Mouse (Mus musculus) embryonic facial prominence, embryonic 11.5 days (tissue): ENCODE data around the gene Mrpl52. TPM values are rescaled to one million over a fixed set of nuclear protein-coding genes. Genes with fewer than 3 reads are reported as not detected.
A peak's percentile ranks its signal among the peaks of the same experiment; 100 is the strongest.

Experiments
- ATAC-seq: fragments of 200-750 bp; cut with Nextera tagmentation; replicated peaks from 2 replicates; pipeline ENCODE4 v1.8.0; 2017; ENCODE audit warnings: low read depth; ENCODE audit not compliant: insufficient number of reproducible peaks, low FRiP score, low TSS enrichment
- DNase-seq: peaks from one replicate; pipeline ENCODE4 v3.0.0-alpha.2; 2015; ENCODE audit warnings: low spot score
- H3K27ac ChIP-seq: fragments of 300-500 bp; sonication (generic); replicated peaks from 2 replicates; pipeline ENCODE4 v1.5.1; 2014; ENCODE audit warnings: mild to moderate bottlenecking, low read depth, low read length, control low read depth
- H3K27me3 ChIP-seq: fragments of 300-500 bp; sonication (generic); 2 replicates; pipeline ENCODE4 v1.6.1; 2014; ENCODE audit warnings: mild to moderate bottlenecking, low read length, moderate library complexity, mixed read lengths; ENCODE audit not compliant: control insufficient read depth, insufficient read depth
- H3K36me3 ChIP-seq: fragments of 300-500 bp; sonication (generic); replicated peaks from 2 replicates; pipeline ENCODE4 v1.6.1; 2014; ENCODE audit warnings: low read depth, mild to moderate bottlenecking, low read length, moderate library complexity, mixed read lengths; ENCODE audit not compliant: control insufficient read depth, insufficient read depth
- H3K4me1 ChIP-seq: fragments of 300-500 bp; sonication (generic); 2 replicates; pipeline ENCODE4 v1.6.1; 2014; ENCODE audit warnings: low read length, mixed read lengths; ENCODE audit not compliant: control insufficient read depth, insufficient read depth
- H3K4me2 ChIP-seq: fragments of 300-500 bp; sonication (generic); 2 replicates; pipeline ENCODE4 v1.6.1; 2014; ENCODE audit warnings: low read depth, mild to moderate bottlenecking, control low read depth, low read length, moderate library complexity
- H3K4me3 ChIP-seq: fragments of 300-500 bp; sonication (generic); 2 replicates; pipeline ENCODE4 v1.5.1; 2014; ENCODE audit warnings: low read depth, low read length, control low read depth
- H3K9ac ChIP-seq: fragments of 300-500 bp; sonication (generic); replicated peaks from 2 replicates; pipeline ENCODE4 v1.6.1; 2014; ENCODE audit warnings: mild to moderate bottlenecking, control low read depth, low read length
- H3K9me3 ChIP-seq: fragments of 300-500 bp; sonication (generic); replicated peaks from 2 replicates; pipeline ENCODE4 v1.6.1; 2016; ENCODE audit warnings: mild to moderate bottlenecking, low read length, inconsistent platforms, mixed read lengths; ENCODE audit not compliant: control insufficient read depth
- WGBS: fragments of 180-500 bp; shearing (Covaris S2); extraction: QIAGEN DNeasy Blood & Tissue Kit; methylation state at CpG from one replicate; pipeline ENCODE4 v1.1.7; 2014; 5-methylcytosine and 5-hydroxymethylcytosine counted together
- polyA plus RNA-seq: library from polyadenylated mRNA; unstranded; fragments of >200 nt; fragmentation: Nextera tagmentation; extraction: Ambion mirVana; gene quantifications from 2 replicates; pipeline ENCODE4 v1.2.1, GENCODE M21; 2014

Mrpl52 gene
- polyA plus RNA-seq, 1 experiment from 2014 or later, result 235 TPM

- Histone ChIP-seq H3K27me3 (no peaks in the 10 kb centered on the region), H3K9ac (no peak overlapping the region), H3K4me1 (no peaks in the 10 kb centered on the region), H3K4me3 (no peak overlapping the region), H3K27ac (no peak overlapping the region), H3K4me2 (no peak overlapping the region), H3K36me3 (no peaks in the 10 kb centered on the region), H3K9me3 (no peaks in the 10 kb centered on the region)
- ATAC-seq, result no peak
- DNase-seq, result no peak
- 81% methylated on average over 1 of the region's 1 CpGs for WGBS
These were observed 2.1 kb upstream of the Mrpl52 start for GRCm38 (mm10) chr14:54424634-54425033.

GRCm38 (mm10) chr14:54425540-54425939, 1.2 kb upstream of the Mrpl52 start:
- Histone ChIP-seq H3K27me3 (no peaks in the 10 kb centered on the region), H3K4me3 (no peak overlapping the region), H3K36me3 (no peaks in the 10 kb centered on the region), H3K9me3 (no peaks in the 10 kb centered on the region), H3K4me2 (no peak overlapping the region), H3K4me1 (no peaks in the 10 kb centered on the region), H3K27ac (no peak overlapping the region), H3K9ac (no peak overlapping the region)
- DNase-seq (no peak), ATAC-seq (no peak)
- 88% methylated on average over 1 of the region's 1 CpGs for WGBS

- Histone ChIP-seq H3K4me2 (peak overlapping the region; percentile 55), H3K27ac (peak overlapping the region; percentile 22; the same call in 1 of the 2 replicates), H3K4me1 (no peaks in the 10 kb centered on the region; the same call in 1 of the 2 replicates), H3K9ac (peak overlapping the region; percentile 78), H3K36me3 (no peaks in the 10 kb centered on the region), H3K27me3 (no peaks in the 10 kb centered on the region), H3K4me3 (peak overlapping the region; percentile 72), H3K9me3 (no peaks in the 10 kb centered on the region)
- ATAC-seq, result no peak; the same call in 1 of the 2 replicates
- WGBS, result 33% methylated on average over 14 of the region's 14 CpGs
- no peak for DNase-seq
These were observed 563 bp upstream of the Mrpl52 start for GRCm38 (mm10) chr14:54426003-54426688.

GRCm38 (mm10) chr14:54427696-54428095, 987 bp downstream of the Mrpl52 start:
- Histone ChIP-seq H3K27me3 (no peaks in the 10 kb centered on the region), H3K4me1 (no peaks in the 10 kb centered on the region; the same call in 1 of the 2 replicates), H3K9me3 (no peaks in the 10 kb centered on the region), H3K9ac (no peak overlapping the region), H3K4me3 (no peak overlapping the region), H3K4me2 (no peak overlapping the region; the same call in 1 of the 2 replicates), H3K27ac (no peak overlapping the region), H3K36me3 (no peaks in the 10 kb centered on the region)
- ATAC-seq, result no peak
- DNase-seq, result no peak
- 93% methylated on average over 7 of the region's 7 CpGs for WGBS

- Histone ChIP-seq H3K9me3 (no peaks in the 10 kb centered on the region), H3K9ac (no peak overlapping the region), H3K36me3 (no peaks in the 10 kb centered on the region), H3K27me3 (no peaks in the 10 kb centered on the region), H3K27ac (no peak overlapping the region), H3K4me1 (no peaks in the 10 kb centered on the region; the same call in 1 of the 2 replicates), H3K4me2 (no peak overlapping the region), H3K4me3 (no peak overlapping the region)
- no peak for ATAC-seq
- no peak for DNase-seq
- WGBS, result 93% methylated on average over 5 of the region's 5 CpGs
These were observed 1.7 kb downstream of the Mrpl52 start for GRCm38 (mm10) chr14:54428421-54428820.

GRCm38 (mm10) chr14:54429332-54430093, 2.8 kb downstream of the Mrpl52 start:
- Histone ChIP-seq H3K4me1 (peaks cover 2% of the 10 kb centered on the region), H3K9me3 (no peaks in the 10 kb centered on the region), H3K9ac (no peak overlapping the region), H3K27ac (no peak overlapping the region), H3K4me2 (no peak overlapping the region), H3K27me3 (no peaks in the 10 kb centered on the region), H3K36me3 (no peaks in the 10 kb centered on the region), H3K4me3 (no peak overlapping the region)
- no peak for ATAC-seq
- WGBS, result 59% methylated on average over 7 of the region's 7 CpGs
- no peak for DNase-seq

GRCm38 (mm10) chr14:54430406-54431145, 3.9 kb downstream of the Mrpl52 start:
- Histone ChIP-seq H3K9ac (peak overlapping the region; percentile 98), H3K27ac (peak overlapping the region; percentile 96), H3K4me3 (peak overlapping the region; percentile 85), H3K4me1 (peaks cover 2% of the 10 kb centered on the region), H3K9me3 (no peaks in the 10 kb centered on the region), H3K36me3 (no peaks in the 10 kb centered on the region; the same call in 1 of the 2 replicates), H3K27me3 (no peaks in the 10 kb centered on the region), H3K4me2 (peak overlapping the region; percentile 56)
- DNase-seq (peak; percentile 44), ATAC-seq (no peak)
- 6% methylated on average over 18 of the region's 18 CpGs for WGBS
